Mouse (Mus musculus): ENCODE measurements around the gene Creb3l1. TPM values are rescaled to one million over a fixed set of nuclear protein-coding genes. Genes with fewer than 3 reads are reported as not detected.
A peak's percentile ranks its signal among the peaks of the same experiment; 100 is the strongest.

Creb3l1 gene
- polyA plus RNA-seq, 1 experiment, result 15.0 TPM

- no peak for TF ChIP-seq POLR2A (IDR thresholded peaks at IDR 0.05; ENCODE audit: borderline replicate concordance, extremely low read depth, low read depth, low read length)
- TF ChIP-seq CTCF (IDR thresholded peaks at IDR 0.05; ENCODE audit: insufficient read depth, low read length), result no peak
- peaks cover 11% of the 10 kb centered on the region for H3K4me1 ChIP-seq (ENCODE audit: control insufficient read depth, insufficient read depth, low read length)
- WGBS, result 6% methylated on average over 79 of the region's 79 CpGs
- DNase-seq, result no peak
- H3K4me3 ChIP-seq (replicated peaks; ENCODE audit: extremely low read depth, low read depth, low read length), result no peak within 1 kb of the TSS
These were observed 48.4 kb downstream of the Creb3l1 start, which contains the start of gene Dgkz for GRCm38 (mm10) chr2:91975581-91976541. TSS of gene Dgkz (minus strand) at chr2:91975864.

GRCm38 (mm10) chr2:91973416-91974135, 50.7 kb downstream of the Creb3l1 start:
- WGBS, result 83% methylated on average over 7 of the region's 7 CpGs
- Histone ChIP-seq H3K4me3 (replicated peaks; ENCODE audit: extremely low read depth, low read depth, low read length) (no peak overlapping the region), H3K4me1 (ENCODE audit: control insufficient read depth, insufficient read depth, low read length) (peaks cover 12% of the 10 kb centered on the region)
- no peak for TF ChIP-seq CTCF (IDR thresholded peaks at IDR 0.05; ENCODE audit: insufficient read depth, low read length)
- TF ChIP-seq POLR2A (IDR thresholded peaks at IDR 0.05; ENCODE audit: borderline replicate concordance, extremely low read depth, low read depth, low read length), result no peak
- DNase-seq, result no peak

GRCm38 (mm10) chr2:91972121-91972566, 52.2 kb downstream of the Creb3l1 start:
- H3K4me1 ChIP-seq (ENCODE audit: control insufficient read depth, insufficient read depth, low read length), result peaks cover 17% of the 10 kb centered on the region
- peak overlapping the region; percentile 18 for H3K4me3 ChIP-seq (replicated peaks; ENCODE audit: extremely low read depth, low read depth, low read length)
- TF ChIP-seq POLR2A (IDR thresholded peaks at IDR 0.05; ENCODE audit: borderline replicate concordance, extremely low read depth, low read depth, low read length), result no peak
- no peak for TF ChIP-seq CTCF (IDR thresholded peaks at IDR 0.05; ENCODE audit: insufficient read depth, low read length)
- no peak for DNase-seq
- 18% methylated on average over 13 of the region's 13 CpGs for WGBS

- WGBS, result 18% methylated on average over 21 of the region's 21 CpGs
- no peak for DNase-seq
- no peak for TF ChIP-seq POLR2A (IDR thresholded peaks at IDR 0.05; ENCODE audit: borderline replicate concordance, extremely low read depth, low read depth, low read length)
- TF ChIP-seq CTCF (IDR thresholded peaks at IDR 0.05; ENCODE audit: insufficient read depth, low read length), result no peak
- Histone ChIP-seq H3K4me1 (ENCODE audit: control insufficient read depth, insufficient read depth, low read length) (peaks cover 17% of the 10 kb centered on the region), H3K4me3 (replicated peaks; ENCODE audit: extremely low read depth, low read depth, low read length) (no peak overlapping the region)
These were observed 52.8 kb downstream of the Creb3l1 start for GRCm38 (mm10) chr2:91971231-91972097.

GRCm38 (mm10) chr2:91967962-91968361, 56.3 kb downstream of the Creb3l1 start:
- peaks cover 21% of the 10 kb centered on the region for H3K4me1 ChIP-seq (ENCODE audit: control insufficient read depth, insufficient read depth, low read length)
- no peak overlapping the region for H3K4me3 ChIP-seq (replicated peaks; ENCODE audit: extremely low read depth, low read depth, low read length)
- TF ChIP-seq CTCF (IDR thresholded peaks at IDR 0.05; ENCODE audit: insufficient read depth, low read length), result no peak
- peak; percentile 70 for TF ChIP-seq POLR2A (IDR thresholded peaks at IDR 0.05; ENCODE audit: borderline replicate concordance, extremely low read depth, low read depth, low read length)
- WGBS, result 41% methylated on average over 11 of the region's 11 CpGs
- DNase-seq, result no peak

- no peak for DNase-seq
- TF ChIP-seq POLR2A (IDR thresholded peaks at IDR 0.05; ENCODE audit: borderline replicate concordance, extremely low read depth, low read depth, low read length) (no peak), CTCF (IDR thresholded peaks at IDR 0.05; ENCODE audit: insufficient read depth, low read length) (no peak)
- Histone ChIP-seq H3K4me1 (ENCODE audit: control insufficient read depth, insufficient read depth, low read length) (peaks cover 25% of the 10 kb centered on the region), H3K4me3 (replicated peaks; ENCODE audit: extremely low read depth, low read depth, low read length) (no peak overlapping the region)
- WGBS, result 80% methylated on average over 5 of the region's 5 CpGs
These were observed 57.9 kb downstream of the Creb3l1 start for GRCm38 (mm10) chr2:91966367-91966766.

- DNase-seq, result peak; percentile 59
- peak; percentile 88 for TF ChIP-seq POLR2A (IDR thresholded peaks at IDR 0.05; ENCODE audit: borderline replicate concordance, extremely low read depth, low read depth, low read length)
- no peak for TF ChIP-seq CTCF (IDR thresholded peaks at IDR 0.05; ENCODE audit: insufficient read depth, low read length)
- 24% methylated on average over 20 of the region's 20 CpGs for WGBS
- H3K4me1 ChIP-seq (ENCODE audit: control insufficient read depth, insufficient read depth, low read length), result peaks cover 22% of the 10 kb centered on the region
- H3K4me3 ChIP-seq (replicated peaks; ENCODE audit: extremely low read depth, low read depth, low read length), result peak overlapping the region; percentile 84
These were observed 58.9 kb downstream of the Creb3l1 start for GRCm38 (mm10) chr2:91965417-91965816.

- TF ChIP-seq CTCF (IDR thresholded peaks at IDR 0.05; ENCODE audit: insufficient read depth, low read length) (no peak), POLR2A (IDR thresholded peaks at IDR 0.05; ENCODE audit: borderline replicate concordance, extremely low read depth, low read depth, low read length) (no peak)
- Histone ChIP-seq H3K4me1 (ENCODE audit: control insufficient read depth, insufficient read depth, low read length) (peaks cover 23% of the 10 kb centered on the region), H3K4me3 (replicated peaks; ENCODE audit: extremely low read depth, low read depth, low read length) (peak overlapping the region; percentile 84)
- DNase-seq, result no peak
- WGBS, result 39% methylated on average over 3 of the region's 3 CpGs
These were observed 59.6 kb downstream of the Creb3l1 start for GRCm38 (mm10) chr2:91964610-91965204.
